Mouse (Mus musculus): ENCODE data around the gene Pik3ca.
"Not testable (repeated sequence)": the region's sequence is repeated elsewhere in the genome, so short reads cannot be mapped to it uniquely, and the experiment has no call there.

DNA sequence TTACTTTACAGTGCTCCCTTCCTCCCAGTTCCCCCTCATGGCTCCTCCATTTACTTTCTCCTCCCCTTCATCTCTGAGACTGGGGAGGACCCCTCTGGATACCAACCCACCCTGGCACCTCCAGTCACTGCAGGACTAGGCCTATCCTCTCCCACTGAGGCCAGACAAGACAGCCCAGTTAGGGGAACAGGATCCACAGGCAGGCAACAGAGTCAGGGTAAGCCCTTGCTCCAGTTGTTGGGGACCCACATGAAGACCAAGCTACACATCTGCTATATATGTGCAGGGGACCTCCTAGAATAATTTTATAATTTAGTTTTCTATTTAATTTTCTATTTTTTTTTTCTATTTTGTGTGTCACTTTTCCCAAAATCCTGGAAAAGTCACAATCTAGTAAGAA, 31.9 kb downstream of the Pik3ca start:
- TF ChIP-seq POLR2A, CTCF (IDR thresholded peaks at IDR 0.05; ENCODE audit: extremely low read depth, insufficient read depth, low read length): not testable (repeated sequence)
